Mouse (Mus musculus): ENCODE measurements around the gene Lmod3. TPM values are rescaled to one million over a fixed set of nuclear protein-coding genes. Genes with fewer than 3 reads are reported as not detected.

The Lmod3 gene
- total and polyA plus RNA-seq, 2 experiments from 2014 or later, result not detected

DNA sequence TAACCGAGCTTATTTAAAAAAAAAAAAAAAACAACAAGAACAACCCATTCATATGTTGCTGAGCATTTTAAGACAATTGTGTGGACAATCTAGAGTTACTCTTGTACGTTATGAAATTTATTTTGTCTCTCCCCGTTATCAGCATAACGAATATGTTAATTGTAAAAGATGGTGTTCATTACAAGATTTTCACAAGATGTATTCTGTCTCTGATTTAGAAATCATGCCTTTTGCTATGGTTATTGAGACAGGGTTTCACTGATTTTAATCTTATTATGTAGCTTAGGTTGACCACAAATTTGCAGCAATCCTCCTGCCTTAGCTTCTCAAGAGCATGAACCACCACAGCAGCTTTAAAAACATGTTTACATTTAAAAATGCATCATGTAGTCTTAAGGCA lies 37.3 kb upstream of the Lmod3 start:
- no peak overlapping the region for H3K4me2 ChIP-seq (ENCODE audit: low read depth, low read length, poor library complexity, severe bottlenecking)
- no peaks in the 10 kb centered on the region for H3K27me3 ChIP-seq (ENCODE audit: insufficient read depth, low read length)
- no peak overlapping the region for H3K27ac ChIP-seq (ENCODE audit: low read depth, low read length)
- ATAC-seq (ENCODE audit: low FRiP score), result no peak
- H3K4me3 ChIP-seq (ENCODE audit: low read depth, low read length), result no peak overlapping the region
- TF ChIP-seq CTCF (IDR thresholded peaks at IDR 0.05), result no peak
- peaks cover 9% of the 10 kb centered on the region; the same call in 1 of the 2 replicates for H3K36me3 ChIP-seq (ENCODE audit: insufficient read depth, low read length)
- 91% methylated on average over 4 of the region's 4 CpGs for WGBS
- no peaks in the 10 kb centered on the region for H3K9me3 ChIP-seq (ENCODE audit: low read length)
- no peaks in the 10 kb centered on the region for H3K4me1 ChIP-seq (ENCODE audit: insufficient read depth, low read length)
- no peak overlapping the region for H3K9ac ChIP-seq (replicated peaks; ENCODE audit: low read length, poor library complexity, severe bottlenecking)
- DNase-seq (ENCODE audit: low spot score), result no peak

DNA sequence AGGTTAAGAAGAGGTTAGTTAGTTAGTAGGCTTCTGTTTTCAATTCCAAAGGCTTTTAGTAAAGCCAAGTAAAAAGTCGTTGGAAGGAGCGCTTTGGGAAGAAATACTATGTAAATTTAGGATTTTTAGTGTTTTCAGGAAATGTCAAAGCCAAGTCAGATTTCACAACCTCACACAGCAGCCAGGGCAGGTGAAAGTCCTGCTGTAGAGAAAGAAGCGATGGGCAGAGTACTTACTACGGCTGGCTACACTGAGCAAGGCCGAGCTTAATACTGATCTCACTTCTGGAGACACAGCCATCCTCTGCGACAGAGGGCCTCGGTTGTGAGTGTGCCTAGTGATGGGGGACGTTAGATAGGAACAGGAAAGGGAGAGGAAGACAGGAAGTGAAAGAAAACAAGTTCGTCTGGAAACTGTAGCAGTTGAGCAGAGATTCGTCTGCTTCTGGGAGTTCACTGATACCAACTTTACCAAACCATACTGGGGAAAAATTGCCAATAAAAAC lies 36.8 kb upstream of the Lmod3 start:
- H3K36me3 ChIP-seq (ENCODE audit: insufficient read depth, low read length), result peaks cover 9% of the 10 kb centered on the region; the same call in 1 of the 2 replicates
- 80% methylated on average over 10 of the region's 10 CpGs for WGBS

DNA sequence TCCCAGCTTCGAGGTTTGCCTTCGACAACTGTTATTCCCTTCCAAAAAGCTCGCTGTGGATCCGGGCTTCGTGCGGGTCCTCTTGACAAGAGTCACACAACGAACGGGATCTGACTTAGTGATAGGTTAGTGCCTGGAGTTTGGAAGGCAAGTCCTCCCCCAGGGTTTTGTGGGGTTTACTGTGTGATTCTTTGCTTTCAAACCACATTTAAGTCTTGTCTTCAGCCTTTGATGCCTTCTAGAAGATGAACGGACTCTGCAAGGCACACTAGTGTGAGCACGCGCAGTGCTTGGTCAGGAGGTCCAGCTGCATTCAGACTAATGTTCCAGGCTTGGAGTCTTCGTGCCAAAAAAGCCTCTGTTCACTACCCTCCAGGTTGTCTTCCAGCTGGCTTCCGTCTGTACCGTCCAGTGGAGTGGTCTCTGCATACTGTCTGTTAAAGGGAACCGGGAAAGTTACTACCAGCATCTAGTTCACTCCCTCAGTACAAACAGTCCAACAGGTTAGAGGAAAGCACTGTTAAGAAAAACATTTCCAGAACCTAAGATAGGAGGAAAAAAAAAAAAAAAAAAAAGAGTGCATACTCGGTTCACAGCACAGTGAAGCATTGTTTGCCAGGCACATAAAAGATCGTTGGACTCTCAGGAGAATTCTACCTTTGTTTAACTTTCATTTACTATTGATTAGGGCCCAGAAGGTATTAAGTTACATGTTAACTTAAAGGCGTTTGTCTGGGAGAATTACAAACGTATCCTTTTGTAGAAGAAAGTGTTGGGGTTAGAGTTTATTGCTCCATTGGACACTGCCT lies 35.7 kb upstream of the Lmod3 start:
- H3K27ac ChIP-seq (ENCODE audit: low read depth, low read length), result no peak overlapping the region
- no peaks in the 10 kb centered on the region for H3K9me3 ChIP-seq (ENCODE audit: low read length)
- 87% methylated on average over 19 of the region's 19 CpGs for WGBS
- H3K4me3 ChIP-seq (ENCODE audit: low read depth, low read length), result no peak overlapping the region
- H3K27me3 ChIP-seq (ENCODE audit: insufficient read depth, low read length), result no peaks in the 10 kb centered on the region
- no peak overlapping the region for H3K4me2 ChIP-seq (ENCODE audit: low read depth, low read length, poor library complexity, severe bottlenecking)
- no peak for TF ChIP-seq CTCF (IDR thresholded peaks at IDR 0.05)
- peaks cover 9% of the 10 kb centered on the region; the same call in 1 of the 2 replicates for H3K36me3 ChIP-seq (ENCODE audit: insufficient read depth, low read length)
- H3K9ac ChIP-seq (replicated peaks; ENCODE audit: low read length, poor library complexity, severe bottlenecking), result no peak overlapping the region
- ATAC-seq (ENCODE audit: low FRiP score), result no peak
- H3K4me1 ChIP-seq (ENCODE audit: insufficient read depth, low read length), result no peaks in the 10 kb centered on the region
- no peak for DNase-seq (ENCODE audit: low spot score)

More for the DNA sequence above, 36.8 kb upstream of the Lmod3 start:
- Histone ChIP-seq H3K4me3 (ENCODE audit: low read depth, low read length) (no peak overlapping the region), H3K4me2 (ENCODE audit: low read depth, low read length, poor library complexity, severe bottlenecking) (no peak overlapping the region), H3K4me1 (ENCODE audit: insufficient read depth, low read length) (no peaks in the 10 kb centered on the region), H3K9me3 (ENCODE audit: low read length) (no peaks in the 10 kb centered on the region), H3K27ac (ENCODE audit: low read depth, low read length) (no peak overlapping the region), H3K27me3 (ENCODE audit: insufficient read depth, low read length) (no peaks in the 10 kb centered on the region), H3K9ac (replicated peaks; ENCODE audit: low read length, poor library complexity, severe bottlenecking) (no peak overlapping the region)
- ATAC-seq (ENCODE audit: low FRiP score) (no peak), DNase-seq (ENCODE audit: low spot score) (no peak)
- no peak for TF ChIP-seq CTCF (IDR thresholded peaks at IDR 0.05)

DNA sequence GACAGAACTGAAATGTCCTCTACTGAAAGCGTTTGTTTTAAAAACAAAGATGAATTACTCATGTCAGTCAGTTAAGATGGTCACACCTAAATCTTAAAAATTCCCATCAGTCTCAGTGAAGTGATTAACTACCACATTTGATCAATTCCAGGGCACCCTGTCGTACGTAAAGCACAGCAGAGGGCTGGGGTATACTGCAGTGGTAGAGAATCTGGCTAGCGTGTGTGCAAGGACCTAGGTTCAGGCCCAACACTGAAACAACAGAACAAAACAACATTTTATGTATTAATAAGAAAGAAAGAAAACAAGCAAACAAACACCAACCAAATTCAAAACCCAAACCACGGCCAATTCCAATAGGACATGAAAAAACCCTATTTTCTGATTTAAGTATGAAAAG lies 33.8 kb upstream of the Lmod3 start:
- ATAC-seq (ENCODE audit: low FRiP score), result no peak
- no peak overlapping the region for H3K27ac ChIP-seq (ENCODE audit: low read depth, low read length)
- 94% methylated on average over 5 of the region's 5 CpGs for WGBS
- no peak for TF ChIP-seq CTCF (IDR thresholded peaks at IDR 0.05)
- no peaks in the 10 kb centered on the region for H3K9me3 ChIP-seq (ENCODE audit: low read length)
- no peak overlapping the region for H3K4me2 ChIP-seq (ENCODE audit: low read depth, low read length, poor library complexity, severe bottlenecking)
- no peaks in the 10 kb centered on the region for H3K27me3 ChIP-seq (ENCODE audit: insufficient read depth, low read length)
- peaks cover 3% of the 10 kb centered on the region; the same call in 1 of the 2 replicates for H3K36me3 ChIP-seq (ENCODE audit: insufficient read depth, low read length)
- H3K4me3 ChIP-seq (ENCODE audit: low read depth, low read length), result no peak overlapping the region
- H3K4me1 ChIP-seq (ENCODE audit: insufficient read depth, low read length), result no peaks in the 10 kb centered on the region
- H3K9ac ChIP-seq (replicated peaks; ENCODE audit: low read length, poor library complexity, severe bottlenecking), result no peak overlapping the region
- no peak for DNase-seq (ENCODE audit: low spot score)

DNA sequence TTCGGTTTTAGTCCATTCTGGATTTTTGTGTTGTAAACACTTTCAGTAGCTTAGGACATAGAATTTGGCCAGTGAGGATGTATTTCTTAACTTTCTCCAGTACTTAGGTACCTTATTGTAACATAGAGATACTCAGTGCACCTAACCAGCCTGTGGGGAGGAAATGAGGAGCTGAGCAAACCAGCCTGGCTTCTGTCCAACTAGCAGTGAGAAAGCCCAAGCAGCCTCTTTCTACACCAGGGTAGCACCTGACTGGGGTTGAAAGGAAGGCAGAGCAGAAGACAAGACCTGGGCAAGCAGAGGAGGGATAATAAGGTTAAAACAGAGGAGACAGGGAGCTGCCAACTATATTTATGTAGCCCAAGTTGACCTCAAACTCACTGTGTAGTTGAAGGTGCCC lies 31.1 kb upstream of the Lmod3 start:
- Histone ChIP-seq H3K36me3 (ENCODE audit: insufficient read depth, low read length) (0 out of 2 replicates have a peak, but pooled peaks cover 2% of the 10 kb centered on the region), H3K9ac (replicated peaks; ENCODE audit: low read length, poor library complexity, severe bottlenecking) (no peak overlapping the region), H3K4me1 (ENCODE audit: insufficient read depth, low read length) (no peaks in the 10 kb centered on the region; the same call in 1 of the 2 replicates), H3K9me3 (ENCODE audit: low read length) (no peaks in the 10 kb centered on the region), H3K27me3 (ENCODE audit: insufficient read depth, low read length) (no peaks in the 10 kb centered on the region; the same call in 1 of the 2 replicates), H3K4me3 (ENCODE audit: low read depth, low read length) (no peak overlapping the region), H3K4me2 (ENCODE audit: low read depth, low read length, poor library complexity, severe bottlenecking) (no peak overlapping the region), H3K27ac (ENCODE audit: low read depth, low read length) (no peak overlapping the region)
- 93% methylated on average over 1 of the region's 1 CpGs for WGBS
- TF ChIP-seq CTCF (IDR thresholded peaks at IDR 0.05), result no peak
- DNase-seq (ENCODE audit: low spot score), result no peak
- no peak for ATAC-seq (ENCODE audit: low FRiP score)

DNA sequence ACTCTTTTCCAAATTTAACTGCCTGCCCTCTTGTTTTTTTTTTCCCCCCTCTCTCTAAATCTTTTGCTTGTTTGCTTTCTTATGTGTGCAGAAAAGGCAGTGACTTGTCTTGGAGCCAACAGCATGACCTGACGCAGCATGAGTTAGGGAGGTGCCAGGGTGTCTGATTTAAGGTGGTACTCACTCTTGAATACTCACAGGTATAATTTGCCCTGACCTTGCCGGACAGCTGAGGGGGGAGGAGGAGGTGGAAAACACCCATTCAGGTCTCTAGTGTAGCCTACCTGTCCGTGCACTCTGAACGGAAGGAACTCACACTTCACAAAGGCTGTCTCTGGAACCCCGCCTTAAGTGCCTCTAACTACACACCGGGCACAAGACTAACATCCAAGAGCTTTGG lies 26.3 kb upstream of the Lmod3 start:
- H3K4me2 ChIP-seq (ENCODE audit: low read depth, low read length, poor library complexity, severe bottlenecking), result no peak overlapping the region
- no peak for DNase-seq (ENCODE audit: low spot score)
- no peak for ATAC-seq (ENCODE audit: low FRiP score)
- no peak overlapping the region for H3K27ac ChIP-seq (ENCODE audit: low read depth, low read length)
- H3K36me3 ChIP-seq (ENCODE audit: insufficient read depth, low read length), result no peaks in the 10 kb centered on the region
- H3K9me3 ChIP-seq (ENCODE audit: low read length), result no peaks in the 10 kb centered on the region
- H3K27me3 ChIP-seq (ENCODE audit: insufficient read depth, low read length), result peaks cover 3% of the 10 kb centered on the region; the same call in 1 of the 2 replicates
- 53% methylated on average over 6 of the region's 6 CpGs for WGBS
- H3K4me3 ChIP-seq (ENCODE audit: low read depth, low read length), result no peak overlapping the region
- no peak for TF ChIP-seq CTCF (IDR thresholded peaks at IDR 0.05)
- no peak overlapping the region; the same call in 1 of the 2 replicates for H3K9ac ChIP-seq (replicated peaks; ENCODE audit: low read length, poor library complexity, severe bottlenecking)
- no peaks in the 10 kb centered on the region; the same call in 1 of the 2 replicates for H3K4me1 ChIP-seq (ENCODE audit: insufficient read depth, low read length)
